Mouse (Mus musculus): ENCODE results near the gene Eif2ak4. TPM values are rescaled to one million over a fixed set of nuclear protein-coding genes. Genes with fewer than 3 reads are reported as not detected.
A peak's percentile ranks its signal among the peaks of the same experiment; 100 is the strongest.

Eif2ak4 gene
- polyA plus RNA-seq, 1 experiment from 2014 or later = 11.8 TPM

- peaks cover 20% of the 10 kb centered on the region for H3K27me3 ChIP-seq (ENCODE audit: control insufficient read depth, insufficient read depth, low read length)
- no peaks in the 10 kb centered on the region for H3K36me3 ChIP-seq (ENCODE audit: control insufficient read depth, insufficient read depth, low read length)
- H3K27ac ChIP-seq (ENCODE audit: low read depth, low read length) = no peak within 1 kb of the TSS
- H3K4me3 ChIP-seq (ENCODE audit: low read depth, low read length) = peak within 1 kb of the TSS; percentile 46
- H3K9me3 ChIP-seq (ENCODE audit: control insufficient read depth, low read length) = no peaks in the 10 kb centered on the region
- peak within 1 kb of the TSS; percentile 94 for H3K4me2 ChIP-seq
- ATAC-seq (ENCODE audit: low FRiP score) (peak; percentile 80), DNase-seq (ENCODE audit: low spot score, missing footprints) (peak; percentile 95)
- peaks cover 10% of the 10 kb centered on the region for H3K4me1 ChIP-seq (ENCODE audit: control insufficient read depth, insufficient read depth, low read length)
- under 1% methylated on average over 55 of the region's 59 CpGs for WGBS
- H3K9ac ChIP-seq (ENCODE audit: low read length) = peak within 1 kb of the TSS; percentile 46
Observed at GRCm38 (mm10) chr2:118372901-118373571, 15.4 kb upstream of the Eif2ak4 start, which contains the start of gene Gpr176. Gpr176 (minus strand) TSS chr2:118373419.

- no peaks in the 10 kb centered on the region for H3K9me3 ChIP-seq (ENCODE audit: control insufficient read depth, low read length)
Observed at GRCm38 (mm10) chr2:118373572-118374279, 14.7 kb upstream of the Eif2ak4 start.

GRCm38 (mm10) chr2:118375522-118375921 lies 12.9 kb upstream of the Eif2ak4 start:
- Histone ChIP-seq H3K9me3 (ENCODE audit: control insufficient read depth, low read length) (no peaks in the 10 kb centered on the region), H3K4me3 (ENCODE audit: low read depth, low read length) (no peak overlapping the region), H3K27ac (ENCODE audit: low read depth, low read length) (no peak overlapping the region), H3K27me3 (ENCODE audit: control insufficient read depth, insufficient read depth, low read length) (peaks cover 20% of the 10 kb centered on the region), H3K9ac (ENCODE audit: low read length) (no peak overlapping the region), H3K4me2 (no peak overlapping the region), H3K36me3 (ENCODE audit: control insufficient read depth, insufficient read depth, low read length) (no peaks in the 10 kb centered on the region), H3K4me1 (ENCODE audit: control insufficient read depth, insufficient read depth, low read length) (peaks cover 10% of the 10 kb centered on the region)
- ATAC-seq (ENCODE audit: low FRiP score) (no peak), DNase-seq (ENCODE audit: low spot score, missing footprints) (no peak)
- WGBS = 83% methylated on average over 1 of the region's 1 CpGs

More at GRCm38 (mm10) chr2:118373572-118374279, 14.7 kb upstream of the Eif2ak4 start:
- H3K27me3 ChIP-seq (ENCODE audit: control insufficient read depth, insufficient read depth, low read length) = peaks cover 20% of the 10 kb centered on the region
- DNase-seq (ENCODE audit: low spot score, missing footprints) = peak; percentile 97
- peak; percentile 92 for ATAC-seq (ENCODE audit: low FRiP score)
- H3K4me2 ChIP-seq = peak overlapping the region; percentile 94
- peak overlapping the region; percentile 46 for H3K4me3 ChIP-seq (ENCODE audit: low read depth, low read length)
- 3% methylated on average over 43 of the region's 43 CpGs for WGBS
- peaks cover 10% of the 10 kb centered on the region for H3K4me1 ChIP-seq (ENCODE audit: control insufficient read depth, insufficient read depth, low read length)
- no peak overlapping the region for H3K27ac ChIP-seq (ENCODE audit: low read depth, low read length)
- no peaks in the 10 kb centered on the region for H3K36me3 ChIP-seq (ENCODE audit: control insufficient read depth, insufficient read depth, low read length)
- H3K9ac ChIP-seq (ENCODE audit: low read length) = peak overlapping the region; percentile 46

- Histone ChIP-seq H3K4me2 (no peak overlapping the region), H3K27me3 (ENCODE audit: control insufficient read depth, insufficient read depth, low read length) (peaks cover 20% of the 10 kb centered on the region), H3K4me1 (ENCODE audit: control insufficient read depth, insufficient read depth, low read length) (peaks cover 10% of the 10 kb centered on the region), H3K36me3 (ENCODE audit: control insufficient read depth, insufficient read depth, low read length) (no peaks in the 10 kb centered on the region), H3K4me3 (ENCODE audit: low read depth, low read length) (no peak overlapping the region), H3K9me3 (ENCODE audit: control insufficient read depth, low read length) (no peaks in the 10 kb centered on the region), H3K9ac (ENCODE audit: low read length) (no peak overlapping the region), H3K27ac (ENCODE audit: low read depth, low read length) (no peak overlapping the region)
- DNase-seq (ENCODE audit: low spot score, missing footprints) (no peak), ATAC-seq (ENCODE audit: low FRiP score) (no peak)
Observed at GRCm38 (mm10) chr2:118375931-118376330, 12.5 kb upstream of the Eif2ak4 start.

- H3K9ac ChIP-seq (ENCODE audit: low read length) = no peak overlapping the region
- no peak for DNase-seq (ENCODE audit: low spot score, missing footprints)
- H3K9me3 ChIP-seq (ENCODE audit: control insufficient read depth, low read length) = no peaks in the 10 kb centered on the region
- H3K4me3 ChIP-seq (ENCODE audit: low read depth, low read length) = no peak overlapping the region
- no peak overlapping the region for H3K4me2 ChIP-seq
- no peaks in the 10 kb centered on the region for H3K4me1 ChIP-seq (ENCODE audit: control insufficient read depth, insufficient read depth, low read length)
- no peak for ATAC-seq (ENCODE audit: low FRiP score)
- no peak overlapping the region for H3K27ac ChIP-seq (ENCODE audit: low read depth, low read length)
- no peaks in the 10 kb centered on the region for H3K27me3 ChIP-seq (ENCODE audit: control insufficient read depth, insufficient read depth, low read length)
- WGBS = 58% methylated on average over 1 of the region's 1 CpGs
- no peaks in the 10 kb centered on the region for H3K36me3 ChIP-seq (ENCODE audit: control insufficient read depth, insufficient read depth, low read length)
Observed at GRCm38 (mm10) chr2:118379756-118380155, 8.7 kb upstream of the Eif2ak4 start.

GRCm38 (mm10) chr2:118383387-118383786 lies 5.0 kb upstream of the Eif2ak4 start:
- no peak overlapping the region for H3K27ac ChIP-seq (ENCODE audit: low read depth, low read length)
- H3K4me1 ChIP-seq (ENCODE audit: control insufficient read depth, insufficient read depth, low read length) = no peaks in the 10 kb centered on the region
- no peaks in the 10 kb centered on the region for H3K9me3 ChIP-seq (ENCODE audit: control insufficient read depth, low read length)
- ATAC-seq (ENCODE audit: low FRiP score) (no peak), DNase-seq (ENCODE audit: low spot score, missing footprints) (no peak)
- H3K9ac ChIP-seq (ENCODE audit: low read length) = no peak overlapping the region
- no peak overlapping the region for H3K4me3 ChIP-seq (ENCODE audit: low read depth, low read length)
- no peaks in the 10 kb centered on the region for H3K27me3 ChIP-seq (ENCODE audit: control insufficient read depth, insufficient read depth, low read length)
- WGBS = 75% methylated on average over 5 of the region's 5 CpGs
- no peaks in the 10 kb centered on the region for H3K36me3 ChIP-seq (ENCODE audit: control insufficient read depth, insufficient read depth, low read length)
- H3K4me2 ChIP-seq = no peak overlapping the region

GRCm38 (mm10) chr2:118389569-118389968 lies 1.2 kb downstream of the Eif2ak4 start:
- ATAC-seq (ENCODE audit: low FRiP score) = no peak
- H3K27ac ChIP-seq (ENCODE audit: low read depth, low read length) = no peak overlapping the region
- H3K9ac ChIP-seq (ENCODE audit: low read length) = no peak overlapping the region; the same call in 1 of the 2 replicates
- no peak overlapping the region; the same call in 1 of the 2 replicates for H3K4me3 ChIP-seq (ENCODE audit: low read depth, low read length)
- no peaks in the 10 kb centered on the region for H3K27me3 ChIP-seq (ENCODE audit: control insufficient read depth, insufficient read depth, low read length)
- peaks cover 5% of the 10 kb centered on the region for H3K4me1 ChIP-seq (ENCODE audit: control insufficient read depth, insufficient read depth, low read length)
- H3K36me3 ChIP-seq (ENCODE audit: control insufficient read depth, insufficient read depth, low read length) = no peaks in the 10 kb centered on the region
- 72% methylated on average over 3 of the region's 3 CpGs for WGBS
- peak overlapping the region; percentile 74; the same call in 1 of the 2 replicates for H3K4me2 ChIP-seq
- peak; percentile 75 for DNase-seq (ENCODE audit: low spot score, missing footprints)
- no peaks in the 10 kb centered on the region for H3K9me3 ChIP-seq (ENCODE audit: control insufficient read depth, low read length)

GRCm38 (mm10) chr2:118390072-118390471 lies 1.7 kb downstream of the Eif2ak4 start:
- WGBS = 92% methylated on average over 5 of the region's 5 CpGs
- no peak overlapping the region for H3K9ac ChIP-seq (ENCODE audit: low read length)

GRCm38 (mm10) chr2:118391201-118391600 lies 2.8 kb downstream of the Eif2ak4 start:
- Histone ChIP-seq H3K4me2 (no peak overlapping the region), H3K27me3 (ENCODE audit: control insufficient read depth, insufficient read depth, low read length) (no peaks in the 10 kb centered on the region), H3K9me3 (ENCODE audit: control insufficient read depth, low read length) (no peaks in the 10 kb centered on the region), H3K4me3 (ENCODE audit: low read depth, low read length) (no peak overlapping the region), H3K4me1 (ENCODE audit: control insufficient read depth, insufficient read depth, low read length) (peaks cover 5% of the 10 kb centered on the region), H3K36me3 (ENCODE audit: control insufficient read depth, insufficient read depth, low read length) (no peaks in the 10 kb centered on the region), H3K9ac (ENCODE audit: low read length) (no peak overlapping the region), H3K27ac (ENCODE audit: low read depth, low read length) (no peak overlapping the region)
- DNase-seq (ENCODE audit: low spot score, missing footprints) (peak; percentile 19), ATAC-seq (ENCODE audit: low FRiP score) (no peak)
- 71% methylated on average over 5 of the region's 5 CpGs for WGBS

More at GRCm38 (mm10) chr2:118390072-118390471, 1.7 kb downstream of the Eif2ak4 start:
- ATAC-seq (ENCODE audit: low FRiP score) (no peak), DNase-seq (ENCODE audit: low spot score, missing footprints) (peak; percentile 84)
- Histone ChIP-seq H3K4me3 (ENCODE audit: low read depth, low read length) (no peak overlapping the region), H3K4me2 (no peak overlapping the region), H3K4me1 (ENCODE audit: control insufficient read depth, insufficient read depth, low read length) (peaks cover 5% of the 10 kb centered on the region), H3K27ac (ENCODE audit: low read depth, low read length) (no peak overlapping the region), H3K36me3 (ENCODE audit: control insufficient read depth, insufficient read depth, low read length) (no peaks in the 10 kb centered on the region), H3K27me3 (ENCODE audit: control insufficient read depth, insufficient read depth, low read length) (no peaks in the 10 kb centered on the region), H3K9me3 (ENCODE audit: control insufficient read depth, low read length) (no peaks in the 10 kb centered on the region)

Measured in midbrain, embryonic 11.5 days (tissue).